Mouse (Mus musculus) cerebellum, postnatal 25 days (tissue): ENCODE measurements at regions not wholly inside any gene's neighbourhood (a gene's known extent, or its start where the extent isn't known, plus 50 kb on each side); places are given as distances from the start of the nearest gene placed in this dataset.

Experiments
- DNase-seq, 2 experiments: peaks; one replicate each; pipeline ENCODE4 v3.0.0; 2021; ENCODE audit warnings: mixed read lengths in 2 of 2

DNA sequence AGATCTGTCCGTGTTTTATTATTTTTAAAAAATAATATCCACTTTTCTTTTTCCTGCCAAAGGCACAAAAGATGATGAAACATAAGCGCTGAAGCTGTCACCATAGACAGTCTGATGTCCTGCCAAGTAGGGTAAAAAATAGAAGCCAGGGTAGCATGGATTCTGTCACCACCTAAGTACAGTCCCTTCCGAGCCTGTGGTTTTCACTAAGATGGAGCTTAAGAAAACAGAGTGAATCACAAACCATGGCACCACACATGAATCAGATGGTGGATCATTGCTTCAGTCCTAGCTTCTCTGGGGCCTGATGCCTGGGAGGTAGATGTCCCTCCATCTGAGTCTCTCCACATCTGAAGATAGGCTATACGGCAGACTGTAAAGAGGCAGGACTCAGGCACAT is 55.9 kb upstream of the Fmod start:
- no peak for DNase-seq

DNA sequence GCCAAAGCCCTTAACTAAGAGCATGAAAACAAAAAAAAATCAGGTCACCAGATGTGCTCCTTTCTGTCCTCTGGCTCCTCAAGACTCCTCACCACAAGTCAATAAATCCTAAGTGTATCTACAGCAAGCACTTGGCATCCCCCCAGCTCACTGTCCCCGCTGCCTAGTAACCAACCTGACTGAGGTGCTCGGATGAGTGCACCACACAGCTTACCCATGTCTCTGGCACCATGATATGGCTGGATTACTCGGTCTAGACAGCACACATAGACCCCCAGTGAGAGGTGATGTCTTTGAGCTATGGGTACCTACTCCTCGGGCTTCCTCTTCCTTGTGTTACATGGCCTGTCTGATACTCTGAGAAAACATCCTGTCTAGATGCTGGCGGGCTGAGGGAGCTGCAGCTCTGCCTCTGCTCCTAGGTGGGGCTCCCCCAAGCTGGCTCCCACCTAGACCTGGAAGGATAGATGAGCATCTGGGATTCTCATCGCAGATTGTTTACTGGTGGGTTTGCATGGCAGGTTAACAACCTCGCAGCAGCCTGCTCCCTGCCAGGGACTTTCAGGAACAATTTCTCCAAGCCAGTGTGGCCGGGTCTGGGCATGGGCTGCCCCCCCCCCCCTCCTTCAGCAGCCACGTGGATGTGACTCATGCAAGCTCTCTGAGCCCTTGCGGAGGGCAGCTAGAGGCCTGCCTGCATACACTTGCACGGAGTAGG is 57.2 kb upstream of the Prelp start:
- peak; percentile 72 for DNase-seq

DNA sequence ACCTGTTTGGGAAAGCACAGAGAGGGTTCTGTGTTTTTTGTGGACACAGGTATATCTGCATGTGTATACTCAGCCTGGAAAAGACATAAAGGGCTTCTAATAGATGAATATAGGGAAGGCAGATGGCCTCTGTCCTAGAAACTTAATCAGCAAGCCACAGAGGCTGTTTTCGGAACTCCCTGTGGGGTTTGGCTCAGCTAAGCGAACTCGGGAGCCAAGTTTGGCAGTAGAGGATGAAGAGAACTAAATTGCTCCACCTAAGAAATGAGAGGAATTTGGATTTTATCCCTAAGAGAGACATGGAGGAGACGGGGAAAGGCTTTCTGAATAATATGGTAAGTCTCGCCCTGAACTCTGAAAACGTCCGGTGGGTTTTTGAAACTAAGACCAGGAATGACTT is 56.0 kb upstream of the Prelp start:
- peak; percentile 85 to 86 for DNase-seq

DNA sequence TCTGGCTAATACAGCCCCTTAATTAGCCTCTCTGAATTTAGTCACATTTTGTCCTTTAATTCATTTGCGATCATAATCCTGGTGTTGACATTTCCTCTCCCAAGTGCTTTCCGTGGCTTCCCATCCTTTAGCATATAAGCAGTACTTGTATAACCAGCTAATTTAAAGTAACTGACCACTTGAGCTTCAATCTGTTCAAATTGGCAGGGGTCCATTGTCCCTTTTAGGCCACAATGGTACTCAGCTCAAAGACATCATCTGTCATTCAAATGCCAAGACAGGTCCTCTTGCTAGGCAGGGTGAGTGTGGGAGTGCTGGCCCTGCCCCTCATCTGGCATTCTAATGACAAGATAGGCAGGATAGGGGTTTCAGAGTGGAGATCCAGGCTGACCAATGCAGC is 52.6 kb upstream of the Prelp start:
- DNase-seq: peak in 1 of 2 experiments; percentile 35

DNA sequence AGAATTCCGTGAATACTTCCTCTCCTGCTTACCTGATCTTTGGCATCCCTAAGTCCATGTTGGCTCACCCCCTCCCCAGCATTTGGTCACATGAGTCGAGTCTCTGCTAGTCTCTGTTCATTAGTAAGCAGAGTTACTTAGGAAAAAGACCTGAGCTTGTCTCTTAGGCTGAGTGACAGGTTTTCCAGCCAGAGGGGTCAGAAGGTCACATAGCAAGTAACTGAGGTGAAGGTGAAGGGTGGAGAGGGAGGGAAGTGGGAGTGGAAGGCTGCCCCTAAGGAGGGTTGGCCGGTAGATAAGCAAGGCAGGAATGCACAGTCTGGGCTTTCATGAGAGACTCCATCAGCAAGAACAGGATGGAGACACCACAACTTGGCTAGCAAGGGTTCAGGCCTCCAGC is 50.1 kb upstream of the Prelp start:
- no peak for DNase-seq
